Mouse (Mus musculus): ENCODE results near the gene Gm28043. TPM values are rescaled to one million over a fixed set of nuclear protein-coding genes. Genes with fewer than 3 reads are reported as not detected.

The Gm28043 gene
- polyA plus RNA-seq, 1 experiment from 2014 or later: 0.99 TPM

GRCm38 (mm10) chr17:29684275-29684674, 69.6 kb downstream of the Gm28043 start:
- H3K4me2 ChIP-seq (replicated peaks; ENCODE audit: low read depth, low read length): no peak overlapping the region
- H3K4me3 ChIP-seq (ENCODE audit: low read depth, low read length): no peak overlapping the region
- H3K36me3 ChIP-seq (ENCODE audit: insufficient read depth, low read length): peaks cover 67% of the 10 kb centered on the region
- TF ChIP-seq EP300 (IDR thresholded peaks at IDR 0.05) (no peak), CTCF (IDR thresholded peaks at IDR 0.05) (no peak)
- 87% methylated on average over 4 of the region's 4 CpGs for WGBS
- H3K4me1 ChIP-seq (ENCODE audit: insufficient read depth, low read depth, low read length): no peaks in the 10 kb centered on the region
- no peak for DNase-seq (ENCODE audit: low spot score)
- no peak for ATAC-seq
- H3K27me3 ChIP-seq (replicated peaks; ENCODE audit: insufficient read depth, low read length): no peaks in the 10 kb centered on the region
- H3K9me3 ChIP-seq (ENCODE audit: low read length): no peaks in the 10 kb centered on the region
- no peak overlapping the region for H3K9ac ChIP-seq (replicated peaks; ENCODE audit: low read depth)
- H3K27ac ChIP-seq (ENCODE audit: low read length): no peak overlapping the region

- no peak overlapping the region for H3K4me2 ChIP-seq (replicated peaks; ENCODE audit: low read depth, low read length)
- H3K36me3 ChIP-seq (ENCODE audit: insufficient read depth, low read length): peaks cover 76% of the 10 kb centered on the region
- DNase-seq (ENCODE audit: low spot score) (no peak), ATAC-seq (no peak)
- no peak overlapping the region for H3K9ac ChIP-seq (replicated peaks; ENCODE audit: low read depth)
- WGBS: 97% methylated on average over 5 of the region's 5 CpGs
- no peaks in the 10 kb centered on the region for H3K9me3 ChIP-seq (ENCODE audit: low read length)
- no peak for TF ChIP-seq CTCF (IDR thresholded peaks at IDR 0.05)
- no peak for TF ChIP-seq EP300 (IDR thresholded peaks at IDR 0.05)
- H3K4me3 ChIP-seq (ENCODE audit: low read depth, low read length): no peak overlapping the region
- no peaks in the 10 kb centered on the region for H3K4me1 ChIP-seq (ENCODE audit: insufficient read depth, low read depth, low read length)
- no peak overlapping the region for H3K27ac ChIP-seq (ENCODE audit: low read length)
- H3K27me3 ChIP-seq (replicated peaks; ENCODE audit: insufficient read depth, low read length): no peaks in the 10 kb centered on the region
Observed at GRCm38 (mm10) chr17:29686771-29687170, 72.1 kb downstream of the Gm28043 start.

GRCm38 (mm10) chr17:29687373-29687772, 72.7 kb downstream of the Gm28043 start:
- Histone ChIP-seq H3K36me3 (ENCODE audit: insufficient read depth, low read length) (peaks cover 70% of the 10 kb centered on the region), H3K9ac (replicated peaks; ENCODE audit: low read depth) (no peak overlapping the region), H3K27ac (ENCODE audit: low read length) (no peak overlapping the region)

GRCm38 (mm10) chr17:29688610-29689009, 73.9 kb downstream of the Gm28043 start:
- no peak overlapping the region for H3K4me2 ChIP-seq (replicated peaks; ENCODE audit: low read depth, low read length)
- H3K9me3 ChIP-seq (ENCODE audit: low read length): no peaks in the 10 kb centered on the region
- 91% methylated on average over 10 of the region's 10 CpGs for WGBS
- DNase-seq (ENCODE audit: low spot score) (no peak), ATAC-seq (no peak)
- H3K27me3 ChIP-seq (replicated peaks; ENCODE audit: insufficient read depth, low read length): no peaks in the 10 kb centered on the region
- no peak overlapping the region for H3K27ac ChIP-seq (ENCODE audit: low read length)
- TF ChIP-seq CTCF (IDR thresholded peaks at IDR 0.05) (no peak), EP300 (IDR thresholded peaks at IDR 0.05) (no peak)
- H3K36me3 ChIP-seq (ENCODE audit: insufficient read depth, low read length): peaks cover 70% of the 10 kb centered on the region
- no peaks in the 10 kb centered on the region for H3K4me1 ChIP-seq (ENCODE audit: insufficient read depth, low read depth, low read length)
- no peak overlapping the region for H3K4me3 ChIP-seq (ENCODE audit: low read depth, low read length)
- H3K9ac ChIP-seq (replicated peaks; ENCODE audit: low read depth): no peak overlapping the region

More at GRCm38 (mm10) chr17:29687373-29687772, 72.7 kb downstream of the Gm28043 start:
- Histone ChIP-seq H3K9me3 (ENCODE audit: low read length) (no peaks in the 10 kb centered on the region), H3K4me2 (replicated peaks; ENCODE audit: low read depth, low read length) (no peak overlapping the region), H3K4me3 (ENCODE audit: low read depth, low read length) (no peak overlapping the region), H3K4me1 (ENCODE audit: insufficient read depth, low read depth, low read length) (no peaks in the 10 kb centered on the region), H3K27me3 (replicated peaks; ENCODE audit: insufficient read depth, low read length) (no peaks in the 10 kb centered on the region)
- TF ChIP-seq CTCF (IDR thresholded peaks at IDR 0.05) (no peak), EP300 (IDR thresholded peaks at IDR 0.05) (no peak)
- ATAC-seq: no peak
- WGBS: 87% methylated on average over 6 of the region's 6 CpGs
- no peak for DNase-seq (ENCODE audit: low spot score)

GRCm38 (mm10) chr17:29690257-29690656, 75.6 kb downstream of the Gm28043 start:
- ATAC-seq (no peak), DNase-seq (ENCODE audit: low spot score) (no peak)
- no peaks in the 10 kb centered on the region for H3K27me3 ChIP-seq (replicated peaks; ENCODE audit: insufficient read depth, low read length)
- H3K4me1 ChIP-seq (ENCODE audit: insufficient read depth, low read depth, low read length): no peaks in the 10 kb centered on the region
- no peak overlapping the region for H3K4me3 ChIP-seq (ENCODE audit: low read depth, low read length)
- WGBS: 86% methylated on average over 6 of the region's 6 CpGs
- TF ChIP-seq EP300 (IDR thresholded peaks at IDR 0.05) (no peak), CTCF (IDR thresholded peaks at IDR 0.05) (no peak)
- H3K4me2 ChIP-seq (replicated peaks; ENCODE audit: low read depth, low read length): no peak overlapping the region
- H3K9me3 ChIP-seq (ENCODE audit: low read length): no peaks in the 10 kb centered on the region
- no peak overlapping the region for H3K9ac ChIP-seq (replicated peaks; ENCODE audit: low read depth)
- H3K36me3 ChIP-seq (ENCODE audit: insufficient read depth, low read length): peaks cover 67% of the 10 kb centered on the region
- H3K27ac ChIP-seq (ENCODE audit: low read length): no peak overlapping the region

- Histone ChIP-seq H3K4me1 (ENCODE audit: insufficient read depth, low read depth, low read length) (no peaks in the 10 kb centered on the region), H3K27me3 (replicated peaks; ENCODE audit: insufficient read depth, low read length) (no peaks in the 10 kb centered on the region), H3K9me3 (ENCODE audit: low read length) (no peaks in the 10 kb centered on the region), H3K27ac (ENCODE audit: low read length) (no peak overlapping the region), H3K9ac (replicated peaks; ENCODE audit: low read depth) (no peak overlapping the region), H3K4me3 (ENCODE audit: low read depth, low read length) (no peak overlapping the region), H3K4me2 (replicated peaks; ENCODE audit: low read depth, low read length) (no peak overlapping the region), H3K36me3 (ENCODE audit: insufficient read depth, low read length) (peaks cover 60% of the 10 kb centered on the region)
- TF ChIP-seq CTCF (IDR thresholded peaks at IDR 0.05): no peak
- TF ChIP-seq EP300 (IDR thresholded peaks at IDR 0.05): no peak
- ATAC-seq (no peak), DNase-seq (ENCODE audit: low spot score) (no peak)
- WGBS: 76% methylated on average over 2 of the region's 2 CpGs
Observed at GRCm38 (mm10) chr17:29692827-29693226, 78.2 kb downstream of the Gm28043 start.

GRCm38 (mm10) chr17:29693571-29693970, 78.9 kb downstream of the Gm28043 start:
- H3K36me3 ChIP-seq (ENCODE audit: insufficient read depth, low read length): peaks cover 62% of the 10 kb centered on the region
- no peaks in the 10 kb centered on the region for H3K4me1 ChIP-seq (ENCODE audit: insufficient read depth, low read depth, low read length)
- no peak overlapping the region for H3K9ac ChIP-seq (replicated peaks; ENCODE audit: low read depth)
- no peaks in the 10 kb centered on the region for H3K9me3 ChIP-seq (ENCODE audit: low read length)
- ATAC-seq (no peak), DNase-seq (ENCODE audit: low spot score) (no peak)
- no peak overlapping the region for H3K27ac ChIP-seq (ENCODE audit: low read length)
- H3K27me3 ChIP-seq (replicated peaks; ENCODE audit: insufficient read depth, low read length): no peaks in the 10 kb centered on the region
- no peak overlapping the region for H3K4me3 ChIP-seq (ENCODE audit: low read depth, low read length)
- H3K4me2 ChIP-seq (replicated peaks; ENCODE audit: low read depth, low read length): no peak overlapping the region
- 77% methylated on average over 2 of the region's 2 CpGs for WGBS
- TF ChIP-seq CTCF (IDR thresholded peaks at IDR 0.05): no peak
- TF ChIP-seq EP300 (IDR thresholded peaks at IDR 0.05): no peak

All from lung, postnatal 0 days (tissue).